Mouse (Mus musculus) urinary bladder, postnatal 25 days (tissue): ENCODE data around the gene Btbd11.

ENCODE experiments used
- DNase-seq: peaks from one replicate; pipeline ENCODE4 v3.0.0; 2022; ENCODE audit warnings: low spot score

Btbd11 gene

DNA sequence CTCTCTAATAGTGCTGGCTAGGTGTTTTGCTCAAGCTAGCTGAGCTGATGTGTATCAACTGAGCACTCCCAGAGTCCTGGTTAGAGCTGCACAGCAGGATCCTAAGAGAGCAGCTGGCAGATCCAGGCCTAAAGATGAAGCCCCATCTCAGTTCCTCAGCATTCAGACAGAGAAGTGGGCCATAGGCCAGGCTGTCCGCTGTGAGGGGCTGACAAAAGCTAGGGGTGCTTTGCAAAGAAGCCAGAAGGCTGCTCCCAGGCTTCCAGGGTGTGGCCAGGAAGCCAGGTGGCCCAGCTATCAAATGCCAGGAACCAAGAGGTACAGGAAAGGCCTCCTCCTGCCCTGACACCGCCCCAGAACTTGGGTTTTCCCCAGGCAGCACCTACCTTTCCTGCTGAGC is 140.0 kb downstream of the Btbd11 start:
- no peak for DNase-seq

DNA sequence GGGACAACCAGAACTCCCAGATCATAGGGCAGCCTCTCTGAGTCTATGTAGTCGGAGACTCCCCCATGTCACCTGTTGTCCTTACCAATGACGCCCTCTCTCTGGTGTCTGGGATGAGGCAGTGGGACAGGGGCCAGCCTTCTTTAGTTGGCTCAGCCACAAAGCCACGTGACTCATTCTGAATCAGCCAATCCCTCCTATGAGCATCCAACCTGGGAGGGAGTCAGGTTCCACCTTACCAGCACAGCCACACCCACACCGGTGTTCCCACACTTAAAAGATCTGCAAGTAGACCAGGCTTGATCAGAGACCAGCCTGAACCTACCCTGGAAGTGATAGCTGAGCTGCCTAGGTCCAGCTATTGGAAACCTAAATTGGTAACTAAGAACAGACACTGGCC is 141.1 kb downstream of the Btbd11 start:
- no peak for DNase-seq

DNA sequence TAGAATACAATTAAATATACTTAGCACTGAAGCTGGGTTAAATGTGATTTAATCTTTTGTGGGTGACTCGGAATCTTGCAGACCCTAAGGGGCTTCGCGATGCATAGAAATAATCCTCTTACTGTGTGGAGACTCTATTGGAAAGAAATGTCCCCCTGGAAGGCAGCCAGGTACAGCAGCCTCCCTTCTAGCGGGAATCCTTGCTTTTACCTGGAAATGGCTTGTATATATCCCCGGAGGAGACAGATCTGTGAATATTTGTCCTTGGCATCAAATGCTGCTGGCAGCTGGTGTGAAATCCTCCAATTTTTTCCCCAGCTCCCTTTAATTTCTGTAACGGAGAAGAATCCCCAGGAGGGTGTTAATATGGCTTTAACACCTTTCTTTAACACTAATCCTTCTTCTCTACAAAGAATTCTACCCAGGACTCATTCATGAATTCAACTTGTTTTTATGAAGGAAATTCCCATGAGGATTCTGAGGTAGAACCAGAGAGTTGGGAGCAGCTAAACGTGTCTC is 146.6 kb downstream of the Btbd11 start:
- DNase-seq: no peak

DNA sequence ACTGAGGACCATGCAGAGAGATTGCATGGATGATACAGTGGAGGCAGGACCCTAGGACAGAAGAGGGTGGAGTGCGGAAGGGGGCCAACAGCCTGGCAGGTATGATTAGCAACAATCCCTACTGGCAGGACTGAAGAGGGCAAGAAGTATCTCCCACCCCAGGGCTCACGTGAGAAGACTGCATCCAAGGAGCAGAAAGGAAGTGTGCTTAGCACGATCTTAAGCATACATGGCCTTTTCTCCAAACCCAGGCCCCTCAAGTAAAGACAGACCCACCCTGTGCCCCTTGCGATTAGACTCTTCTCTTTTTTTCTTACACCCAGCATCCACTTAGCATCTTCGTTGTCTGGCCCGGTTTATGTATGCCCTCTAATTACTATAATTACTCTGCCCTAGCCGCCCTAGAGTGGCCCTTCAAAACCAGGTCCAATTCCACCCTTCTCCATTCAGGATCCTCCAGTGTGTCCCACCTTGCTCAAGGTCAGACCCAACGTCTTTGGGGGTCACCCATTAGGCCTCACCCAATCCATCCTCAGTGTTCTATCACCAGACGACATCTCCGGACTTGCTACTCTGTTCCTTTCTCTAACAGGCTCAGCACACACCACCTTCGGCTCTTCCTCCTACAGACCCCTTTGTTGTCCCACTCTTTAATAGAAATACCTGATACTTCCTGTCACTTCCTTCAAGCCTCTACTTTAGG is 151.6 kb downstream of the Btbd11 start:
- DNase-seq: no peak

DNA sequence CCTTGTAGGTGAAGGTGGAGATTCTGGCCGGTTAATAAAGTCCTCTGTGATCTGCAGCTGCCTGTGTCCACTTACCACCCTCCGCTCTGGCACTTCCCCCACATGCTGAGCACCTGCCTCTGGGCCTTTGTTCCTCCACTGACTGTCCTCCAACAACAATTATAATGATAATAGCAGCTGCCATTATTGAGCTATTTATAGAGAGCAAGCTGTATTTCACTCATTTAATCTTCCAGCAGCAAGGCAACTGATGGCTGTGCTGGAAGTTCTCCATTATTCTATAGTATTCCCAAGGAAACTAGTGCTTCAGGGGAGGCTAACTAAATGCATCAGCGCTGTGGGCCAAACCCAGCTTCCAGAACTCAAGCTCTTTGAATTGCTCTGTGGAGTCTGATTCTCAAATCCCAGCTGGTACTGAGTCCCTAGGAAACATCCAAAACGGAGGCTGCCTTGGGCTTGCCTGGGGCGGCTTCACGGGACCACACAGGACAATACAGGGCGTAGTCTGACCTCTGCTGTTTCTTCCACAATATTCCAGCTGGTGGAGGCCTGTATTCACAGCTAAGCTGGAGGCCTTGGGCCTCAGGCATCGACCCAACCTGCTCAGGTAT is 153.0 kb downstream of the Btbd11 start:
- DNase-seq: no peak

DNA sequence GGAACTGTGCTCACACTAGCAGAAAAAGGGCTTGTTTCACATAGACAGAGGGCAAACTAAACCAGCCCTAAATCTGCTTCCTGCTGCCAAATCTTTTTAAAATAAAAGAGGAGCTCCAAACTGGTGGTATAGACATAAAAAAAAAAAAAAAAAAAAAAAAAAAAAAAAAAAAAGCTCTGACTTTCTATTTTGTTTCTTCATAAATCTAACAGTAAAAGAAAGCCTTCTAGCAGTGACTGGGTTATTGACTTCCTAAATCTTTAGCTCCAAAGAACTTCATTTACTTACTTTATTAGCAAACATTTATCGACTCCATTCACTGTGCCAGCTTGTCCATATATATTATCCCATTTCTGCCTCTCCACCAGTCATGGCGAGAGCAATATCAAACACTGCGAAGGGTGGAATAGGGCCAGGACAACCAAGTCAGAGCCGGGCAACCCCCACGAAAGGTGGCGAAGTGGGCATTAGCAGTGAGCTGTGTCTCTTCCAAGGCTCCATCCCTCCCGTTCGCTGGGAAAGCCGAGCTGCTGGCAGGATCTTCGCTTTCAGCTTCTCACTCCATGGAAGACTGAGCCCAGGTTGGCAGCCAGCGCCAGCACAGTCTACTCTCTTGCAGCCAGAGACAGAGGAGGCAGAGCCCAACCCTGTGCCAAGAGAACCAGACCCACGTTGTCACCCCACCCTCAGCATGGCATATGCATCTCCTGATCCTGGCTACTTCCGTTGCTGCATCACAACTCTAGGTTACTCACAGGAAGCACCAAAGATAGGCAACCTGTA is 153.9 kb downstream of the Btbd11 start:
- no peak for DNase-seq

DNA sequence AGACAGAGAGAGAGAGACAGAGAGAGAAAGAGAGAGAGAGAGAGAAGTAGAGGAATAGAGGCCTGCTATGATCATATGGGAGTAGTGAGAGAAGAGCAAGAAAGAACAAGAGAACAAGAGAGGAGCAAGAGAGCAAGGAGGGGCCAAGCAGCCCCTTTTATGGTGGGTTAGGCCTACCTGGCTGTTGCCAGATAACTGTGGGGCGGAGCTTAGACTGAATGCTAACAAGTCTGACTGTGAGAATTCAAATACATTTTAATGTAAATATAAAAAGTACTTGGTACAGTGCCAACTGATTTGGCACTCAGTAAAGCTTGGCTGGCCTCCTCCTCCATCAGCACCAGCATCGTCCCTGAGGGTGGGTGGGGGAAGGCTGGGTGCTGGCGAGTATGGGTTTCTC is 154.9 kb downstream of the Btbd11 start:
- DNase-seq: no peak

DNA sequence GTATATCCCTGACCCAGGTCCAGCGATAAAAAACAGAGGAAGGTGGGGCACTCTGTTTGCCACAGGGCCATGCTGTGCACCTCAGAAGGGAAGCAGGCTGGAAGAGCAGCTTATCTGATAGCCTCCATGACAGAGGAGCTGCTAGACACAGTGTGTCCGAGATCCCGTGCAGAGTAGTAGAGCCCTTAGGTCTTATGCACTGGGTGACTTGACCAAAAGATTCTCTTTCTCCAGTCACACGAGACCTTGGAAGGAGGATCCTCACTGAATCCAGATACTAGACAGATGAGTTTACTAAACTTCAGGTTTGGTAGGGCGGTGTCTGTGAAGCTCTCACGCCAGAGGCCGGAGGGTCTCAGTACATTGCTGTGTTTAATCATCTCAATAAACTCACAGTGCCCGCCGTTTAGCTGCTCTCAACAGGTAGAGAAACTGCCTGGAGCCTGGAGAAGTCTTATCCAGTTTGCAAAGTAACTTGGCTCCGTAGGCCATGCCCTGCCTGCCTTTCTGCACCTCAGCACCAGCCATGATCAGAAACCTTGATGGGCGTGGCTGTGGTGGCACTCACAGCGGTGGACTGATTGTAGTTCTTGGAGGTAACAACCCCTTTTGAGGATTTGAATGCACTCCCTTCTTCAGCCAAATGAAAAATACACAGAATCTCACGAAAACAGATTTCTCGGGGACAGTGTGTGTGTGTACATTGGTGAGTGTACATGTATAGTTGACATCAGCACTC is 155.4 kb downstream of the Btbd11 start:
- DNase-seq: no peak

DNA sequence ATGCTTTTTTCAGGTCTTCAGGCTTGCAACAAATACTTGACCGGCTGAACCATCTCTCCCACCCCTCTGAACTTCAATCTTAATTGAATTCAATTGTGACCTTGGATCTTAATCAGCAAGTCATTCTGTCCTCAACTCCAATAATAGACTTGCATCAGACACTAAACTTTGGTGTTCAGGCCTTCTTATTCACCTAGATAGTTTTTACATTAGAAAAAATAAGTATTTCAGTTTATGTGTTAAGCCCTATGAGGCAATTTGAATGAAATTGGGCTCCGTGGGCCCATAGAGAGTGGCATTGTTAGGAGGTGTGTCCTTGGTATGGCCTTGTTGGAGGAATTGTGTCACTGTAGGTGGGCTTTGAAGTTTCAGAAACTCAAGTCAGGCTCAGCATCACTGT is 156.7 kb downstream of the Btbd11 start:
- no peak for DNase-seq

DNA sequence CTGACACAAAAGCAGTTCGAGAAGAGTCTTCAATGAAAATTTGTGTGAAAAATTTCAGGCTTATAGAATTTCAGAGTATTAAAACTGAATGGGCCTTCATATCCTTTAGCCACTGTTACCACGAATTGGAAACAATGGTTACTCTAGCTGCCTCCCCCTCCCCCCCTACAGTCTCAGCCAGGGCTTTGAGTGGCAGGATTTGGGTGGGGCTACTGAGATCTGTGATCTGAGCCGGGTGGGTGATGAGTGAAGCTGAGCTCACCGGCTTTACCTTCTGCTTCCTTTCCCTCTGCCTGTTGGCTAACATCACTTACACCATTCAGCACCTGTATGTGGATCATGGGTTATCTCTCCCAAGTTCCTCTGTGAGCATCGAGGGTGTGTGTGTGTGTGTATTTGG is 158.4 kb downstream of the Btbd11 start:
- DNase-seq: no peak

DNA sequence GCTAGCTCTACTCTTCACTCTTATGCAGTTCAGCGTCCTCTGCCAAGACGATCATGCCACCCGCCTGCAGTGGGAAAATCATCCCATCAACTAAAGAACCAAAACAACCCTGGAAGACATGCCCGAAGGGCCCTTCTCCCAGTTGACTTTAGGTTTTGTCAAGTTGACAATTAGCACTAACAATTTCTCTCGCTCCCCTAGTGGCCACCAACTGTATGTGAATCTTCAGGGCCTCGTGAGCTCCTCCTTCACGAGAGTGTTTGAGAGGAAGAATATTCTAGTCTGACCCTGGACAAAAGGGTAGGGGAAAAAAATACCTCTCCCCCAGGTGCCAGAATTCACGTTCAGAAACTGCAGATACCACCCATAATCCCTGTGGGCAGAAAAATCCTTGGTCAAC is 168.6 kb downstream of the Btbd11 start:
- no peak for DNase-seq

DNA sequence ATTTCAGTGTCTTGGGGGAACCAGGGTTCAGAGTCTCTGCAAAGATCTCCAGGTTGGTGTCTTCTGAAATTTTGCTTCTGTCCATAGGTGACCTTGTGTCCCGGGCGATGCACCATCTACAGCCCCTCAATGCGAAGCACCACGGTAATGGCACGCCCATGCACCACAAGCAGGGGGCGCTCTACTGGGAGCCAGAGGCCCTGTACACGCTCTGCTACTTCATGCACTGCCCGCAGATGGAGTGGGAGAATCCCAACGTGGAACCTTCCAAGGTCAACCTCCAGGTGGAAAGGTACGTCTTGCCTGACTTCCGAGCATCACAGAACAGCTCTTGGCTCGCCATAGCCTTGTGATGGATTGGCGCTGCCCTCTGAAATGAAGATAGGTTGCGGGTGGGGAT is 174.8 kb downstream of the Btbd11 start:
- no peak for DNase-seq

DNA sequence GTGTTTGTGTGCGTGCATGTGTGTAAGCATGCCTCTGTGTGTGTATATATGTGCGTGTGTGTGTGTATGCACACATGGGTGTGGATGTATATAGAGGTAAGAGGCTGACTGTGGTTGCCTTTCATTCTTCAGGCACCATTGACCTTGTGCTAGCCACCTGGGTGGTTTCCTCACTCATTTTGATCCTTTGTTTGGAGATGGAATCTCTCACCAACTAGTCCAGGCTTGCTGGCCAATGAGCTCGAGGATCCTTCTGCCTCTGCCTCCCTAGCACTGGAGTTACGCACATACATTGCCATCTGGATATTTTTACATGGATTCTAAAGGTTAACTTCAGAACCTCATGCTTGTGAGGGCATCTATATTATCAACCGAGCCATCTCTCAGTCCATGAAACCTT is 184.8 kb downstream of the Btbd11 start:
- DNase-seq: no peak

DNA sequence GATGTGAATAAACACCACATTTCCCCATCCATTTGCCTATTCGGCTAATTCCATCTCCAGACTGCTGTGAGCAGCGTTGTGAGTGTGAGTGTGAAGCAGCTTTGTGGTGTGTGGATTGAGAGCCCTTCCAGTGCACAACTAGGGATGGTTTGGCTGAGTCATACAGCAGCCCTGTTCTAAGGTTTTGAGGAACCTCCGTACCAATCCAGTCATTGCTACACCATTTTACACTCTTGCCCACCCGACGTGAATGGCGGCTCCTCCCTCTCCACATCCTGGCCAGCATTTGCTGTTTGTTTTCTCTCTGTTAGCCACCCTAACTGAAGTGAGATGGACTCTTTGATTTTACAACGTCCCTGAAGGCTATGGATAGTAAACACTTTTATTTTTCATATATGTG is 186.0 kb downstream of the Btbd11 start:
- no peak for DNase-seq

DNA sequence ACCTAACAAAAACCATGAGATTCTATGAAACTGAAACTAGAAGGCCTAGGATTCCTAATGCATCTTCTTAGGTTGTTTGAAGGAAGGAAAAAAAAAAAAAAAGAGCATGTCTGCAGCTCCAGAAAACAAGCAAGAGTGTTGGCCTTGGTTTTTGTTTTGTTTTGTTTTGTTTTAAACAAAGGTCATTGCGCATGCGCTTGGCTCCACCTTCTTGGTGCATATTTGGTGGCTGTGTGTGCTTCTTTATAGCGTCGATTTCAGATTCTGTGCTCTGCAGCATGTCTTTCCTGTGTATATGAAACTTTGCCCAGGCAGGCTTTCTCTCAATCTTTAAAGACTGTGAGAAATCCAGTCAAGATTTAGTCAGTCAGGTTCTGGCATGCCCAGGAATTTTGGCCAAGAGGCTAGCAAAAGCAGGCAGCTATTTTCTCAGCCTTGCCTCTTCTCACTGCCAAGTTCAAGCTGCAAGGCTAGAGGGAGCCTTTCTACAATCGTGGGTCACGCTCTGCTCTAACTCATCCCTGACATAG is 191.3 kb downstream of the Btbd11 start:
- DNase-seq: peak; percentile 36

DNA sequence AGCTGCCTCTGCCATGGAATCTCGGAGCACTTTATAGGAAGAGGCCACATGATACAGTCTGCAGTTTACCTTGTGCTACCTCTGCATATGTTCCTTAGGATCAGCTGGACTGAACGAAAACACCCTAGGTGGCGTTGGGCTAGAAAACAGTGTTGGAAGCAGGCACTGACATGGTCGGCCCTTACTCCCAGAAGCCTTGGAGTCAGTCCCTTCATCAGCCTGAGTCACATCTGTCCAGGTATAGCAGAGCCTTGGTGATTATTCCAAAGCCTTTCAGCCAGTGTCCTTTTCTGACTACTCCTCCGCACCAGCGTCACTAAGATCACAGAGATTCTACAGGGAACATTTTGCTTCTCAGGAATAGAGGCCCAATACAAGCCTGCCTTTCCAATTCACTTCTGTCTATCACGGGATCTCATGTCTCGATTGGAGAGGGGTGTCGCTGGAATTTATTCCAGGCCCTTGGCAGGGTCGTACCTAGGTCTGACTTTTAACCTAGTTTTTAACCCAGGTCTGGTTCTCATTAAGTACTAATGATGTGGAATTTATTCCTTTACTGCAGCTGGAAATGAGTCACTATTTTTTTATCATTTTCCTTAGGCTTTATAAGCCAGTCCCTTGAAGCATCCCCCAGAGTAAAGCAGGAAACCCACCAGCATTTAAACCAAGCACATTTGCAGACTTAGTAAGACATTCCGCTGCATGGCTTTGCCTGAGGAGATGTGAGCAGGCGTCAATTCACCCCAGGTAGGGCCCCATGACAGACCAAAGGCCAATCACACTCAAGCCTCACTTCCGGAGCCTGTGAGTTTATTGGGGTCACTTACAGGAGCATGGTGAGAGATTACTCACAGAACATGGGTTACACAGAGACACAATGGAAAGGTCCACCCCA is 192.2 kb downstream of the Btbd11 start:
- no peak for DNase-seq

DNA sequence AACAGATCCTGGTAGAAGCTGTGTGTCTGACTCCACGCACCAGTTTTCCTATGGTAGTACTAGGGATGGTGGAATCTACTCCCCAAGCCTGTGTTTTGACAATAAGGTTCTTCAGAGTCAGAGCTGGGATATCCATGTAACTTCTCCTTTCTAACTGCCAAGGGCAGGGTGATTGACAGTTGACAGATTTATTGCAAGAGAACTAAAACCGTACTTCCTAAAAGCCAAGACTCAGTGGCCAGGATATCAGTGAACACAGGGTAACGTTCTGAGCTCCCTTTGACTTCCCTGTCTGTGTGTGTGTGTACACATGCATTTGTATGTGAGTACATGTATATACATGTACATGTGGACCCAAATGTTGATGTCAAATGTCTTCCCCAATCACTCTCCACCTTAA is 201.1 kb downstream of the Btbd11 start:
- DNase-seq: no peak

DNA sequence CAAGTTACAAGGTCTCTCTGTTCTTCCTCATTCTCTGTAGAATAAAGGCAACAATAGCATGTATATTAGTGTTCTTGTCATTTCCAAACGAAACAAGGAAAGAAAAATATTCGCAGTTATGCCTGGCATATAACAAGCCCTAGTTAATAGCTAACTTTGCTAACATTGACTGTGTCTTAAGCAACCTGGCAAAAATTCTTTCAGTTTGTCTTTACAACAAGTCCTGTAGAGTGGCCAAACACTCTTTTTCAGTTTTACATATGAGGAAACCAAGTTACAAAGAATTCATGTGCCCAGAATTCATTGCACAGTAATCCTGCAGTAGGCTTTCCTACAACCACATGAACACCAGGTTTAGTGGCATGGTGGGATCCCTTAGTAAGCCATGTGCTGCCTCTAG is 203.4 kb downstream of the Btbd11 start:
- no peak for DNase-seq

DNA sequence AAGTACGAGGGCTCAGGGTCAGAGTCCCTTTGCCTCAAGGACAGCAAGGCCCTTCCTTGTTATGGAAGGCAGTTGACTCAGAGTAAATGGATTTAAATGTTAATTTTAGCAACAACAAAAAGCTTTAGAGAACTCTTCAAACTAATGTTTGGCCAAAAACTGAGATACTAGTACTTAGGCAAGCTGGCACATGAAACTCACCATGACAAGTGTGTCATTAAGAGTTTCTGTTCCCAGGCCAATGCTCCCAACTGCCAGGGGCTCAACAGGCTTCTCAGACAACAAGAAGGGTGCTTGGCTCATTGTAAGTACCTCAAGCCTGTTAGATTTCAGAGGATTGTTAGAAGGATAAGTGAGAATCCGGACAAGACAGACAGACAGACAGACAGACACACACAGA is 204.7 kb downstream of the Btbd11 start:
- DNase-seq: no peak

DNA sequence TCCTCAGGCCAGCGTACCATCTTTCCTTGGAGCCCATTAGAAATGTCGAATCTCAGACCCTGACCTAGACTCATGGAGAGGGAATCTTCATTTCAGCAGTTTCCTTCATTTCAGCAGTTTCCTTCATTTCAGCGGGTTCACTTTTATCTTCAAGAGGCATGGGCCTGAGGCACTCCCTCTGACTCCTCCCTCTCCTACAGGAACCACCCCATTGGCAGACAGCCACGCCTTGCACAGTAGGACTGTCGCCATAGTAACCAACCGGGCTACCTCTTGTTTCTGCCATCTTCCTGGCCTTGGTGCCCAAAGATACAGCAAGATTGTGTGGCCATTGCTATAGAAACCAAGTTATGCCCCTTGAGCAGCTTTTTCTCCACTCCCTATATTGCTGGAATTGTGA is 205.4 kb downstream of the Btbd11 start:
- no peak for DNase-seq

DNA sequence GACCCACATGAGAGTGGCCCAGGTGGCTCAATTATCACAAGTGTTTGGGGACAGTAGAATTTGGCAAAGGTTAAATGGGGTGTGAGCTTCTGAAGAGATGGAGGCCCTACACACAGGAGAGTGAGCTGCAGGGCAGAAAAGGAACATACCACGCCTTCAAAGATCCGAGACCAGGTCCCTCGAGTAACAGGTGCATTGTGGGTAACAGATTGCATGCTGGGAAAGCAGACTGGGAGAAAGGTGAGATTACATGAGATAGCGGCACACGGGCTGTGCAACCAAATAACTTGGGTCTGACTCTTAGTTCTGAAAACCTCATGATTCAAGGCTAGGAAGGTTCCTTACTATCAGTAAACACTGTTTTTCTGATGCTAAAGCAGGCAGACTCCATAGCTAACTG is 209.7 kb downstream of the Btbd11 start:
- DNase-seq: no peak
